Mouse (Mus musculus): ENCODE measurements around the gene Copz1.
"Not testable (repeated sequence)": the region's sequence is repeated elsewhere in the genome, so short reads cannot be mapped to it uniquely, and the experiment has no call there.

DNA sequence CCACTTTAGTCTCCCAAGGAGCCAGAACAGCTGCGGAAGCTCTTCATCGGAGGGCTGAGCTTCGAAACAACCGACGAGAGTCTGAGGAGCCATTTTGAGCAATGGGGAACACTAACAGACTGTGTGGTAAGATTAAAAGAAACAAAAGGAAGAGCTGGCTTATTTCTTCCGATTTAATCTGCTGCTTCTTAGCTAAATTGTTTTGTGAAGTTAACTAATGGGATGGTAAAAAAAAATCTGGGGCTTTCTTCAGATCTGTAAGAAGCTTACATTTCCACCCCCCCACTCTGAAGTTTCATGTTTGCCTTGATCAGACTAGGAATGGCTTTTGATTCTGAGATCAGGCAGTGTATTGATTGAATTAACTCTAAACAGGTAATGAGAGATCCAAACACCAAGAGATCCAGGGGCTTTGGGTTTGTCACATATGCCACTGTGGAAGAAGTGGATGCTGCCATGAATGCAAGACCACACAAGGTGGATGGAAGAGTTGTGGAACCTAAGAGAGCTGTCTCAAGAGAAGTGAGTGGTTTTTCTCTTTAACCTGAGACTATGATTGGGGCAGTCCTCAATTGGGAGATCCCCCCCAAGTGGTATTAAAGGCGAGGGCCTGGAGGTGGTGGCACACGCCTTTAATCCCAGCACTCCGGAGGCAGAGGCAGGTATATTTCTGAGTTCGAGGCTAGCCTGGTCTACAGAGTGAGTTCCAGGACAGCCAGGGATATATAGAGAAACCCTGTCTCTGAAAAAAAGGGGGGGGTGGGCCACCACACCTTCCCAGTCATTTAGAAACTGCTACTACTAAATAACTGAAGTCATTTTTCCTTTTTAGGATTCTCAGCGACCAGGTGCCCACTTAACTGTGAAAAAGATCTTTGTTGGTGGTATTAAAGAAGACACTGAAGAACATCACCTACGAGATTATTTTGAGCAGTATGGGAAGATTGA, 31.2 kb upstream of the Copz1 start:
- TF ChIP-seq POLR2A (IDR thresholded peaks at IDR 0.05; ENCODE audit: borderline replicate concordance, low read depth, low read length); CTCF (IDR thresholded peaks at IDR 0.05; ENCODE audit: low read depth, low read length): not testable (repeated sequence)

Measured in bone marrow macrophage, adult 2 months (primary cell).